Mouse (Mus musculus): ENCODE data around the gene Tectb. TPM values are rescaled to one million over a fixed set of nuclear protein-coding genes. Genes with fewer than 3 reads are reported as not detected.

The Tectb gene
- total and polyA plus RNA-seq, 3 experiments: not detected

- TF ChIP-seq ZKSCAN1 (IDR thresholded peaks at IDR 0.05; ENCODE audit: low read depth, low read length) (peak; percentile 15; the same call in 1 of the 2 replicates), ZC3H11A (IDR thresholded peaks at IDR 0.05; ENCODE audit: low read depth, low read length) (peak; percentile 86)
Observed at GRCm38 (mm10) chr19:55206482-55207138, 26.1 kb downstream of the Tectb start (continued).

GRCm38 (mm10) chr19:55207205-55207604 is 26.7 kb downstream of the Tectb start:
- peak overlapping the region; percentile 80 for H3K27ac ChIP-seq (ENCODE audit: control insufficient read depth, low read depth, low read length)
- peaks cover 0 to 13% of the 10 kb centered on the region in 2 experiments; a peak in 2 of 4 replicates for H3K4me1 ChIP-seq (ENCODE audit: control insufficient read depth in 1 of 2, insufficient read depth in 2 of 2, low read length in 2 of 2)
- peaks cover 19% of the 10 kb centered on the region for H3K79me2 ChIP-seq (ENCODE audit: control insufficient read depth, insufficient read depth, low read length, poor library complexity)
- H3K4me3 ChIP-seq (ENCODE audit: control insufficient read depth in 1 of 2, insufficient read depth in 1 of 2, low read depth in 2 of 2, low read length in 2 of 2): peak overlapping the region; percentile 64 to 65
- peaks cover 0 to 13% of the 10 kb centered on the region in 2 experiments; a peak in 2 of 4 replicates for H3K36me3 ChIP-seq (ENCODE audit: control insufficient read depth in 1 of 2, insufficient read depth in 2 of 2, low read length in 2 of 2)
- H3K27me3 ChIP-seq (ENCODE audit: control insufficient read depth in 1 of 2, insufficient read depth in 2 of 2, low read length in 2 of 2): no peaks in the 10 kb centered on the region
- peak; percentile 94 for DNase-seq (ENCODE audit: low read depth, low spot score)
- H3K9me3 ChIP-seq (replicated peaks; ENCODE audit: insufficient read depth, low read length): no peaks in the 10 kb centered on the region
- peak overlapping the region; percentile 84 for H3K9ac ChIP-seq (ENCODE audit: control insufficient read depth, low read depth, low read length, poor library complexity, severe bottlenecking)
- TF ChIP-seq POLR2AphosphoS5 (IDR thresholded peaks at IDR 0.05; ENCODE audit: borderline replicate concordance, low read depth, low read length): no peak
- TF ChIP-seq TAL1 (IDR thresholded peaks at IDR 0.05; ENCODE audit: low read length): peak; percentile 73
- TF ChIP-seq POLR2AphosphoS2 (IDR thresholded peaks at IDR 0.05; ENCODE audit: low read length): peak; percentile 82; the same call in 1 of the 2 replicates
- no peak for TF ChIP-seq MXI1 (IDR thresholded peaks at IDR 0.05; ENCODE audit: low read depth, low read length)
- no peak for TF ChIP-seq SMC3 (IDR thresholded peaks at IDR 0.05; ENCODE audit: low read depth, low read length)
- TF ChIP-seq POLR2A (IDR thresholded peaks at IDR 0.05; ENCODE audit: control insufficient read depth in 1 of 2, insufficient read depth in 1 of 2, low read depth in 1 of 2, low read length in 2 of 2, poor library complexity in 1 of 2): peak in 1 of 2 experiments; percentile 60; a peak in 1 of 4 replicates
- peak; percentile 38; the same call in 1 of the 2 replicates for TF ChIP-seq MYB (IDR thresholded peaks at IDR 0.05; ENCODE audit: low read depth, low read length)
- TF ChIP-seq USF1 (IDR thresholded peaks at IDR 0.05; ENCODE audit: low read depth, low read length): no peak
- TF ChIP-seq E2F4 (IDR thresholded peaks at IDR 0.05; ENCODE audit: borderline replicate concordance, low read depth, low read length): peak; percentile 68; the same call in 1 of the 2 replicates
- TF ChIP-seq ZC3H11A (IDR thresholded peaks at IDR 0.05; ENCODE audit: low read depth, low read length): no peak
- peak; percentile 85 for TF ChIP-seq TBP (IDR thresholded peaks at IDR 0.05; ENCODE audit: low read depth, low read length)
- TF ChIP-seq MAX (IDR thresholded peaks at IDR 0.05; ENCODE audit: low read length): peak; percentile 22; the same call in 1 of the 2 replicates
- no peak; the same call in 1 of the 2 replicates for TF ChIP-seq MAFK (IDR thresholded peaks at IDR 0.05; ENCODE audit: borderline replicate concordance, low read depth, low read length)
- TF ChIP-seq ZNF384 (IDR thresholded peaks at IDR 0.05; ENCODE audit: low read depth, low read length): peak; percentile 74
- no peak for TF ChIP-seq UBTF (IDR thresholded peaks at IDR 0.05; ENCODE audit: borderline replicate concordance, insufficient read depth, low read depth, low read length)
- peak; percentile 94 to 96 for TF ChIP-seq EP300 (IDR thresholded peaks at IDR 0.05; ENCODE audit: low read depth in 1 of 2, low read length in 2 of 2)
- peak; percentile 42; the same call in 1 of the 2 replicates for TF ChIP-seq HCFC1 (IDR thresholded peaks at IDR 0.05; ENCODE audit: low read depth, low read length)
- TF ChIP-seq CHD1 (IDR thresholded peaks at IDR 0.05; ENCODE audit: low read depth, low read length): peak; percentile 84; the same call in 1 of the 2 replicates
- peak; percentile 63; the same call in 1 of the 2 replicates for TF ChIP-seq BHLHE40 (IDR thresholded peaks at IDR 0.05; ENCODE audit: borderline replicate concordance, low read depth, low read length)
- TF ChIP-seq RCOR1 (IDR thresholded peaks at IDR 0.05; ENCODE audit: low read depth, low read length): peak; percentile 87
- no peak; the same call in 1 of the 2 replicates for TF ChIP-seq RAD21 (IDR thresholded peaks at IDR 0.05; ENCODE audit: low read depth, low read length)
- no peak for TF ChIP-seq CTCF (IDR thresholded peaks at IDR 0.05 in 2 of 3, conservative IDR thresholded peaks at IDR 0.05 in 1 of 3; ENCODE audit: control insufficient read depth in 1 of 3, insufficient read depth in 1 of 3, low read depth in 2 of 3, low read length in 3 of 3, poor library complexity in 1 of 3, severe bottlenecking in 1 of 3)
- TF ChIP-seq USF2 (IDR thresholded peaks at IDR 0.05; ENCODE audit: borderline replicate concordance in 1 of 2, insufficient read depth in 1 of 2, low read depth in 1 of 2, low read length in 2 of 2): no peak
- peak; percentile 52; the same call in 1 of the 2 replicates for TF ChIP-seq ELF1 (IDR thresholded peaks at IDR 0.05; ENCODE audit: low read depth, low read length)
- no peak for TF ChIP-seq MYC (IDR thresholded peaks at IDR 0.05; ENCODE audit: low read depth, low read length)
- TF ChIP-seq NELFE (IDR thresholded peaks at IDR 0.05; ENCODE audit: low read depth, low read length): peak; percentile 73
- peak; percentile 55 for TF ChIP-seq SIN3A (IDR thresholded peaks at IDR 0.05; ENCODE audit: low read length)
- no peak for TF ChIP-seq NRF1 (IDR thresholded peaks at IDR 0.05; ENCODE audit: insufficient read depth, low read depth, low read length, poor library complexity, severe bottlenecking)
- no peak for TF ChIP-seq MEF2A (IDR thresholded peaks at IDR 0.05; ENCODE audit: extremely low read depth, insufficient replicate concordance, low read depth, low read length, poor library complexity, severe bottlenecking)
- peak; percentile 75; the same call in 1 of the 2 replicates for TF ChIP-seq ETS1 (IDR thresholded peaks at IDR 0.05; ENCODE audit: low read depth, low read length)
- peak; percentile 99 for TF ChIP-seq GATA1 (IDR thresholded peaks at IDR 0.05; ENCODE audit: low read depth, low read length)
- TF ChIP-seq GABPA (IDR thresholded peaks at IDR 0.05; ENCODE audit: low read depth, low read length): no peak

All from MEL (cell line).